Mouse (Mus musculus): ENCODE measurements around the gene Hspa1l. TPM values are rescaled to one million over a fixed set of nuclear protein-coding genes. Genes with fewer than 3 reads are reported as not detected.

The Hspa1l gene
- polyA plus RNA-seq, 1 experiment from 2014 or later, result 0.57 TPM

GRCm38 (mm10) chr17:35016791-35017705 is 44.5 kb downstream of the Hspa1l start:
- H3K4me2 ChIP-seq (ENCODE audit: low read depth, low read length), result no peak overlapping the region
- no peak overlapping the region for H3K27ac ChIP-seq (ENCODE audit: low read length)
- peaks cover 24% of the 10 kb centered on the region for H3K4me1 ChIP-seq (ENCODE audit: control insufficient read depth, insufficient read depth, low read length)
- no peak for ATAC-seq
- H3K36me3 ChIP-seq (ENCODE audit: control insufficient read depth, insufficient read depth, low read length), result peaks cover 29% of the 10 kb centered on the region
- no peaks in the 10 kb centered on the region for H3K9me3 ChIP-seq (ENCODE audit: control insufficient read depth, low read length)
- 76% methylated on average over 10 of the region's 10 CpGs for WGBS
- H3K4me3 ChIP-seq (ENCODE audit: low read length), result no peak overlapping the region
- H3K27me3 ChIP-seq (replicated peaks; ENCODE audit: control insufficient read depth, insufficient read depth, low read length), result no peaks in the 10 kb centered on the region
- peak overlapping the region; percentile 42; the same call in 1 of the 2 replicates for H3K9ac ChIP-seq (ENCODE audit: low read depth, low read length)

GRCm38 (mm10) chr17:35017706-35018030 is 45.2 kb downstream of the Hspa1l start:
- Histone ChIP-seq H3K27me3 (replicated peaks; ENCODE audit: control insufficient read depth, insufficient read depth, low read length) (no peaks in the 10 kb centered on the region), H3K27ac (ENCODE audit: low read length) (no peak overlapping the region), H3K9ac (ENCODE audit: low read depth, low read length) (no peak overlapping the region), H3K4me2 (ENCODE audit: low read depth, low read length) (no peak overlapping the region), H3K9me3 (ENCODE audit: control insufficient read depth, low read length) (no peaks in the 10 kb centered on the region), H3K4me1 (ENCODE audit: control insufficient read depth, insufficient read depth, low read length) (peaks cover 26% of the 10 kb centered on the region), H3K4me3 (ENCODE audit: low read length) (no peak overlapping the region), H3K36me3 (ENCODE audit: control insufficient read depth, insufficient read depth, low read length) (peaks cover 23% of the 10 kb centered on the region)
- 72% methylated on average over 14 of the region's 14 CpGs for WGBS
- no peak for ATAC-seq

GRCm38 (mm10) chr17:35018171-35018570 is 45.7 kb downstream of the Hspa1l start:
- Histone ChIP-seq H3K9me3 (ENCODE audit: control insufficient read depth, low read length) (no peaks in the 10 kb centered on the region), H3K4me2 (ENCODE audit: low read depth, low read length) (no peak overlapping the region), H3K4me1 (ENCODE audit: control insufficient read depth, insufficient read depth, low read length) (peaks cover 26% of the 10 kb centered on the region), H3K4me3 (ENCODE audit: low read length) (no peak overlapping the region), H3K9ac (ENCODE audit: low read depth, low read length) (no peak overlapping the region), H3K36me3 (ENCODE audit: control insufficient read depth, insufficient read depth, low read length) (peaks cover 19% of the 10 kb centered on the region), H3K27ac (ENCODE audit: low read length) (no peak overlapping the region), H3K27me3 (replicated peaks; ENCODE audit: control insufficient read depth, insufficient read depth, low read length) (no peaks in the 10 kb centered on the region)
- WGBS, result 75% methylated on average over 3 of the region's 3 CpGs
- ATAC-seq, result no peak

GRCm38 (mm10) chr17:35019894-35020293 is 47.4 kb downstream of the Hspa1l start:
- Histone ChIP-seq H3K4me1 (ENCODE audit: control insufficient read depth, insufficient read depth, low read length) (peaks cover 36% of the 10 kb centered on the region), H3K4me2 (ENCODE audit: low read depth, low read length) (no peak overlapping the region), H3K9ac (ENCODE audit: low read depth, low read length) (no peak overlapping the region), H3K9me3 (ENCODE audit: control insufficient read depth, low read length) (no peaks in the 10 kb centered on the region), H3K4me3 (ENCODE audit: low read length) (no peak overlapping the region), H3K36me3 (ENCODE audit: control insufficient read depth, insufficient read depth, low read length) (peaks cover 9% of the 10 kb centered on the region), H3K27me3 (replicated peaks; ENCODE audit: control insufficient read depth, insufficient read depth, low read length) (no peaks in the 10 kb centered on the region), H3K27ac (ENCODE audit: low read length) (no peak overlapping the region)
- WGBS, result 79% methylated on average over 11 of the region's 11 CpGs
- ATAC-seq, result no peak

- no peak for ATAC-seq
- no peaks in the 10 kb centered on the region for H3K27me3 ChIP-seq (replicated peaks; ENCODE audit: control insufficient read depth, insufficient read depth, low read length)
- H3K36me3 ChIP-seq (ENCODE audit: control insufficient read depth, insufficient read depth, low read length), result peaks cover 3% of the 10 kb centered on the region; the same call in 1 of the 2 replicates
- no peak overlapping the region for H3K4me3 ChIP-seq (ENCODE audit: low read length)
- H3K4me1 ChIP-seq (ENCODE audit: control insufficient read depth, insufficient read depth, low read length), result peaks cover 36% of the 10 kb centered on the region
- no peak overlapping the region for H3K27ac ChIP-seq (ENCODE audit: low read length)
- no peaks in the 10 kb centered on the region for H3K9me3 ChIP-seq (ENCODE audit: control insufficient read depth, low read length)
- H3K9ac ChIP-seq (ENCODE audit: low read depth, low read length), result no peak overlapping the region
- WGBS, result 85% methylated on average over 8 of the region's 8 CpGs
- no peak overlapping the region for H3K4me2 ChIP-seq (ENCODE audit: low read depth, low read length)
Observed at GRCm38 (mm10) chr17:35020551-35020950, 48.0 kb downstream of the Hspa1l start.

- Histone ChIP-seq H3K36me3 (ENCODE audit: control insufficient read depth, insufficient read depth, low read length) (no peaks in the 10 kb centered on the region; the same call in 1 of the 2 replicates), H3K27ac (ENCODE audit: low read length) (0 out of 2 replicates have a peak overlapping the region, but pooled peaks have one; percentile 6), H3K27me3 (replicated peaks; ENCODE audit: control insufficient read depth, insufficient read depth, low read length) (no peaks in the 10 kb centered on the region), H3K4me2 (ENCODE audit: low read depth, low read length) (peak overlapping the region; percentile 20; the same call in 1 of the 2 replicates), H3K9ac (ENCODE audit: low read depth, low read length) (no peak overlapping the region), H3K4me3 (ENCODE audit: low read length) (no peak overlapping the region), H3K9me3 (ENCODE audit: control insufficient read depth, low read length) (no peaks in the 10 kb centered on the region), H3K4me1 (ENCODE audit: control insufficient read depth, insufficient read depth, low read length) (peaks cover 32% of the 10 kb centered on the region)
- peak; percentile 34 for ATAC-seq
- 11% methylated on average over 17 of the region's 17 CpGs for WGBS
Observed at GRCm38 (mm10) chr17:35021163-35021808, 48.8 kb downstream of the Hspa1l start.

- no peak overlapping the region for H3K9ac ChIP-seq (ENCODE audit: low read depth, low read length)
- no peak overlapping the region for H3K4me2 ChIP-seq (ENCODE audit: low read depth, low read length)
- H3K4me1 ChIP-seq (ENCODE audit: control insufficient read depth, insufficient read depth, low read length), result peaks cover 26% of the 10 kb centered on the region
- 38% methylated on average over 6 of the region's 6 CpGs for WGBS
- H3K4me3 ChIP-seq (ENCODE audit: low read length), result no peak overlapping the region
- ATAC-seq, result 0 out of 2 replicates have a peak, but pooled peaks have one; percentile 29
- no peaks in the 10 kb centered on the region; the same call in 1 of the 2 replicates for H3K36me3 ChIP-seq (ENCODE audit: control insufficient read depth, insufficient read depth, low read length)
- peak overlapping the region; percentile 6 for H3K27ac ChIP-seq (ENCODE audit: low read length)
- H3K27me3 ChIP-seq (replicated peaks; ENCODE audit: control insufficient read depth, insufficient read depth, low read length), result no peaks in the 10 kb centered on the region
- no peaks in the 10 kb centered on the region for H3K9me3 ChIP-seq (ENCODE audit: control insufficient read depth, low read length)
Observed at GRCm38 (mm10) chr17:35021842-35022477, 49.5 kb downstream of the Hspa1l start.

GRCm38 (mm10) chr17:35022541-35023060 is 50.1 kb downstream of the Hspa1l start:
- Histone ChIP-seq H3K4me2 (ENCODE audit: low read depth, low read length) (no peak overlapping the region), H3K4me1 (ENCODE audit: control insufficient read depth, insufficient read depth, low read length) (peaks cover 26% of the 10 kb centered on the region), H3K9ac (ENCODE audit: low read depth, low read length) (no peak overlapping the region), H3K9me3 (ENCODE audit: control insufficient read depth, low read length) (no peaks in the 10 kb centered on the region), H3K27me3 (replicated peaks; ENCODE audit: control insufficient read depth, insufficient read depth, low read length) (no peaks in the 10 kb centered on the region), H3K27ac (ENCODE audit: low read length) (no peak overlapping the region), H3K4me3 (ENCODE audit: low read length) (no peak overlapping the region), H3K36me3 (ENCODE audit: control insufficient read depth, insufficient read depth, low read length) (no peaks in the 10 kb centered on the region; the same call in 1 of the 2 replicates)
- WGBS, result 92% methylated on average over 8 of the region's 8 CpGs
- ATAC-seq, result no peak

- H3K9ac ChIP-seq (ENCODE audit: low read depth, low read length), result no peak overlapping the region
- WGBS, result 85% methylated on average over 5 of the region's 5 CpGs
Observed at GRCm38 (mm10) chr17:35023221-35023620, 50.7 kb downstream of the Hspa1l start.

More at GRCm38 (mm10) chr17:35023221-35023620, 50.7 kb downstream of the Hspa1l start:
- no peak overlapping the region for H3K4me3 ChIP-seq (ENCODE audit: low read length)
- no peaks in the 10 kb centered on the region for H3K27me3 ChIP-seq (replicated peaks; ENCODE audit: control insufficient read depth, insufficient read depth, low read length)
- no peak overlapping the region for H3K4me2 ChIP-seq (ENCODE audit: low read depth, low read length)
- peak overlapping the region; percentile 36; the same call in 1 of the 2 replicates for H3K27ac ChIP-seq (ENCODE audit: low read length)
- H3K4me1 ChIP-seq (ENCODE audit: control insufficient read depth, insufficient read depth, low read length), result peaks cover 26% of the 10 kb centered on the region
- no peaks in the 10 kb centered on the region for H3K9me3 ChIP-seq (ENCODE audit: control insufficient read depth, low read length)
- no peaks in the 10 kb centered on the region; the same call in 1 of the 2 replicates for H3K36me3 ChIP-seq (ENCODE audit: control insufficient read depth, insufficient read depth, low read length)
- ATAC-seq, result no peak

Data from intestine, embryonic 16.5 days (tissue).